Mouse (Mus musculus): ENCODE data around the gene Syndig1.

Syndig1 gene

GRCm38 (mm10) chr2:149873346-149873745, 44.3 kb downstream of the Syndig1 start:
- DNase-seq (ENCODE audit: low read depth, low spot score) = no peak

GRCm38 (mm10) chr2:149877954-149878353, 48.9 kb downstream of the Syndig1 start:
- DNase-seq (ENCODE audit: low read depth, low spot score) = no peak

GRCm38 (mm10) chr2:149887634-149888033, 58.6 kb downstream of the Syndig1 start:
- DNase-seq (ENCODE audit: low read depth, low spot score) = no peak

GRCm38 (mm10) chr2:149891647-149892046, 62.6 kb downstream of the Syndig1 start:
- no peak for DNase-seq (ENCODE audit: low read depth, low spot score)

- peak; percentile 8 for DNase-seq (ENCODE audit: low read depth, low spot score)
Observed at GRCm38 (mm10) chr2:149896337-149896736, 67.3 kb downstream of the Syndig1 start.

GRCm38 (mm10) chr2:149899615-149900014, 70.6 kb downstream of the Syndig1 start:
- DNase-seq (ENCODE audit: low read depth, low spot score) = no peak

GRCm38 (mm10) chr2:149900606-149901005, 71.6 kb downstream of the Syndig1 start:
- DNase-seq (ENCODE audit: low read depth, low spot score) = no peak

- no peak for DNase-seq (ENCODE audit: low read depth, low spot score)
Observed at GRCm38 (mm10) chr2:149904405-149904804, 75.4 kb downstream of the Syndig1 start.

- DNase-seq (ENCODE audit: low read depth, low spot score) = no peak
Observed at GRCm38 (mm10) chr2:149906694-149907093, 77.7 kb downstream of the Syndig1 start.

- no peak for DNase-seq (ENCODE audit: low read depth, low spot score)
Observed at GRCm38 (mm10) chr2:149917162-149917561, 88.2 kb downstream of the Syndig1 start.

- no peak for DNase-seq (ENCODE audit: low read depth, low spot score)
Observed at GRCm38 (mm10) chr2:149923561-149923960, 94.5 kb downstream of the Syndig1 start.

- DNase-seq (ENCODE audit: low read depth, low spot score) = no peak
Observed at GRCm38 (mm10) chr2:149925911-149926310, 96.9 kb downstream of the Syndig1 start.

- no peak for DNase-seq (ENCODE audit: low read depth, low spot score)
Observed at GRCm38 (mm10) chr2:149927001-149927400, 98.0 kb downstream of the Syndig1 start.

- no peak for DNase-seq (ENCODE audit: low read depth, low spot score)
Observed at GRCm38 (mm10) chr2:149927481-149927880, 98.5 kb downstream of the Syndig1 start.

- no peak for DNase-seq (ENCODE audit: low read depth, low spot score)
Observed at GRCm38 (mm10) chr2:149929986-149930385, 101.0 kb downstream of the Syndig1 start.

- DNase-seq (ENCODE audit: low read depth, low spot score) = no peak
Observed at GRCm38 (mm10) chr2:149931111-149931510, 102.1 kb downstream of the Syndig1 start.

GRCm38 (mm10) chr2:149932095-149932494, 103.1 kb downstream of the Syndig1 start:
- DNase-seq (ENCODE audit: low read depth, low spot score) = no peak

- DNase-seq (ENCODE audit: low read depth, low spot score) = no peak
Observed at GRCm38 (mm10) chr2:149933247-149933898, 104.4 kb downstream of the Syndig1 start.

GRCm38 (mm10) chr2:149934139-149934538, 105.1 kb downstream of the Syndig1 start:
- DNase-seq (ENCODE audit: low read depth, low spot score) = no peak

- no peak for DNase-seq (ENCODE audit: low read depth, low spot score)
Observed at GRCm38 (mm10) chr2:149938829-149939228, 109.8 kb downstream of the Syndig1 start.

- DNase-seq (ENCODE audit: low read depth, low spot score) = no peak
Observed at GRCm38 (mm10) chr2:149939586-149939985, 110.6 kb downstream of the Syndig1 start.

GRCm38 (mm10) chr2:149950641-149951040, 121.6 kb downstream of the Syndig1 start:
- no peak for DNase-seq (ENCODE audit: low read depth, low spot score)

GRCm38 (mm10) chr2:149971014-149971413, 142.0 kb downstream of the Syndig1 start:
- no peak for DNase-seq (ENCODE audit: low read depth, low spot score)

GRCm38 (mm10) chr2:149973583-149973982, 144.6 kb downstream of the Syndig1 start:
- DNase-seq (ENCODE audit: low read depth, low spot score) = no peak
